Mouse (Mus musculus): ENCODE results near the gene Cfap100. TPM values are rescaled to one million over a fixed set of nuclear protein-coding genes. Genes with fewer than 3 reads are reported as not detected.

The Cfap100 gene
- under 1 TPM; 0.29 to 0.84 TPM for total RNA-seq (2021)
- long read RNA-seq, experiment 1 = 0 reads
- long read RNA-seq, experiment 2 = 0 reads

- peak; percentile 79 for DNase-seq
- intact Hi-C loops (cut with DNase I; ENCODE audit: low total_unique reads) = loop anchor here (2.0 to 10.0 kb wide), 3 partner anchors 60 to 754 kb away; partner anchors contain the start of gene Zxdc
Measured at GRCm38 (mm10) chr6:90428380-90428974, at the start of gene Cfap100. Gene Cfap100, minus strand, starts transcription at chr6:90428797.

DNA sequence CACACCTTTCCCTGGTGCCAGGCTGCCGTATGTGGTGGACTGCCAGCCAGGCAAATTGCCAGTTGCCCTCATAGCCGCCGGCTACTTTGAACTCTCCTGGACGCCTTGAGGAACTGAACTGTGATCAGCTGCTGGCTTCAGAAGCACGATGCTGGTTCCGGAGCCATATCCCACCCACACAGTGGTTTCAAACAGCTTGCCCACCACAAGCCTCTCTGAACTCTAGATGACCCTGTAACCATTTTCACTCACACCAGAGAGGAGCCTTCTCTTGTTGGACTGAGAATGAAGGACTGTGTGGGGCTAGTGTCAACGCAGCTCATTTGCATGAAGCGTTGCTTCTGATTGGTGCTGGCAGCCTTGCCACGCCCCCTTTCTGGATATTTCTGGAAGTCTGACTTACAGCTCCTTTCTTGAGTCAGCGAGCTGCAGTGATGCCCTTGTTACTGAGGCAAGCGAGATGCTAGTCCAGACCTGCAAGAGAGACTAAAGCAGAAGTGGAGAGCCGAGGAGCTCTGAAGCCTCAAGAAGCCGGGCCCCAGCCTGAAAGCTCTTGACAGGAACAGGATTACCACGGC lies 48.4 kb upstream of the Cfap100 start:
- intact Hi-C loops (cut with DNase I; ENCODE audit: low total_unique reads) = no loop called here

GRCm38 (mm10) chr6:90475854-90476212 lies 47.2 kb upstream of the Cfap100 start:
- DNase-seq = no peak
- intact Hi-C loops (cut with DNase I; ENCODE audit: low total_unique reads) = no loop called here

More for the DNA sequence above, 48.4 kb upstream of the Cfap100 start:
- peak; percentile 76 for DNase-seq

DNA sequence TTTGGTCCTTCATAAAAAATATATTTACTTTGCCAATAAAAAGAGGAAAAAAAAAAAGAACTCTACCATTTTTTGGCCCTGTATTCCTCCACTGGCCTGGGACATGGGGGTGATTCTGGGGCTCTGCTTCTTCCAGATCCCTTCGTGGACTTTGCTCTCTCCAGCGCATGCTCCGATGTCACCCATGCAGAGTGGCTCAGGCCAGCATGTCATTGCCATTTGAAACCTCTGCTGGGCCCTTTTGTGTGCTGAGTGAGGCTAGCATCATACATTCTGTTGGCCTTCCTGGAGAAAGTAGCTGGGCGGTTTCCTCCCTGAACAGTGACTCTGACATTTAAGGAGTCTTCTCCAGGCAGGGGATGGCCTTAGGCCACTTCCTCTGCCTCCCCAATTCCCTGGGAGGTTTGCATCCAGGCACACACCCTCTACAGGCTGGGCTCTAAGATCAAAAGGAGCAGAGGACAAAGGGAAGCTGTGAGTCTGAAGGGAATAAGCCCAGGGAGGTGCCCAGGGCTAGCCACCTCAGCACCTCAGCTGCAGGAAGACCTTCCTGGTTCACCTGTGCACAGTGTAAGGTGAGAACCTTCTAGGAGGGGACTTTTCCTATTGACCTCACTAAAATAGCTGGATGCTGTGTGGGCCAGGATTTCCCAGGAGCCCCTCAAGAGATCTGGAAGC lies 46.7 kb upstream of the Cfap100 start:
- intact Hi-C loops (cut with DNase I; ENCODE audit: low total_unique reads) = no loop called here
- no peak for DNase-seq

GRCm38 (mm10) chr6:90474361-90474750 lies 45.8 kb upstream of the Cfap100 start:
- intact Hi-C loops (cut with DNase I; ENCODE audit: low total_unique reads) = no loop called here
- no peak for DNase-seq

DNA sequence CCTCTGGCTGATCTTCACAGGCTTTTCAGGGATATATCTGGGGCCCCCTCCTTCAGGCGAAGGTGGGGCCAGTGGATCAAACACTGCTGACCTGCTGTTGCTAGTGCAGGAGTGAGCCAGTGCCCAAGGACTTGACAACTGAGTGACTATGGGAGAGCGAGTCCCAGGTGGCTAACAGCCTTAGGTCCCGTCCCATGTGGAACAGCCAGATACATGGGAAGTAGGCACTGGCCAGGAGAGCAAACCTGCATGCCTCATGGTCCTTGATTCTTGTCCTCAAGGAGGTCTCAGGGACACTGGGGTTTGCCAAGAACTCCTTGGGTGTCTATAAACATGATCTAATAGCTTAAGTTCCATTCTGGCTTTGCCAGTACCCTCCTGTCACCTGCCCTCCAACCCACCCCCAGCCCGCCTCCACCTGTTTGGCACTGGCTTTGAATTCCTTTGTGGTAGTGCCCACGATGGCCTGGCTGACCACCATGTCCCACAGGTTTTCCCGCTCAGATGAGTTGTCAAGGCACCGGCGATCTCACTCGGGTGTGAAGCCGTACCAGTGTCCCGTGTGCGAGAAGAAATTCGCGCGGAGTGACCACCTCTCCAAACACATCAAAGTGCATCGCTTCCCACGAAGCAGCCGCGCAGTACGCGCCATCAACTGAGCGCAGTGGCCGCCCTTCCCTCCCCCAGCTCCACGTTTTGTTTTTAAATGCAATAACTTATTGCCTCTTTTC lies 45.2 kb upstream of the Cfap100 start:
- DNase-seq = no peak
- intact Hi-C loops (cut with DNase I; ENCODE audit: low total_unique reads) = no loop called here

GRCm38 (mm10) chr6:90472697-90473096 lies 44.1 kb upstream of the Cfap100 start:
- no peak for DNase-seq
- intact Hi-C loops (cut with DNase I; ENCODE audit: low total_unique reads) = no loop called here

DNA sequence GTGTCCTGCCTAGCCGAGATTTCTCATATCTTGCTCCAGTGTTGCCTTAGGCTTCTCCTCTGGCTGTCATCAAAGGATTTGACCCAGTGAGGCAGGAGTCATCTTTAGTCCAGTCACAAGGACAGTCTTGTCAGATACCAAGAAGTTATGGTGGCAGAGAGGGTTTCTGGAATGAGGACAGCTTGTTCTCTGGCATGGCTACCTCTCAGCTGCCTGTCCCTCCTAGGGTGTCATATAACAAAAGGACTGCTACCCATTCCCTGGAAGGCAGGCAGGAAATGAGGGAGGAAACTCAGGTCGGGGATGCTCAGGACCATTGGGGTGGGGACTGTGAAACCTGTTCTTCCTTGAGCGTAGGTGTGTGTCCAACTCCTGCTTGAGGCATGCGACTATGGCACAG lies 43.5 kb upstream of the Cfap100 start:
- intact Hi-C loops (cut with DNase I; ENCODE audit: low total_unique reads) = no loop called here
- DNase-seq = no peak

DNA sequence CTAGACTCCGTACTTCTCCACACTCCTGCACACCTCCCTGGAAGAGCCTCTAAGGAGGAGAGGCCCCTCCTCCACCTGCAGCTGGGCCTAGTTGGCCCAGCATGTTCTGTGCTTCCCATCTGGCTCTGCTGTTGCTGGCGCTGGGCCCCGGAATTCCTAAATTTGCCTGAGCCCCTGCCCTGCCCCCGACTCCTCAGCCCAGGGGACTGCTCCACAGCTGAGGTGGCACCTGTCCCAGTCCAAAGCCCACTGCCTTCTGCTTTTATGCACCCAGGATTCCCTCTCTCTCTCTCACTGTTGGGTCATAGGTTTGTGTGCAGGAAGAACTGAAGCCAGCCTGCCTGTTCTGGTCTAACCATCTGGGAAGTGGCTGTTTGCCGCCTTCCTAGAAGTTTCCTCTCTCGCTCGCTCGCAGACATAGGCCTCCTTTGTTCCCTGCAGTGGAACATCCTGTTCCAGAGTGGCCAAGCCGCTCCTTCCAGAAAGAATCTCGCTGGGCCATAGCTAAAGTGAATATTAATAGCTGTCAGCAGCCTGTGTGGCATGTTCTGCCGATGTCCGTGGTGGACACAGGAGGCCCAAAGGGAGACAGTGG lies 42.4 kb upstream of the Cfap100 start:
- intact Hi-C loops (cut with DNase I; ENCODE audit: low total_unique reads) = no loop called here
- peak; percentile 64 for DNase-seq

- intact Hi-C loops (cut with DNase I; ENCODE audit: low total_unique reads) = no loop called here
- DNase-seq = no peak
Measured at GRCm38 (mm10) chr6:90470255-90470654, 41.7 kb upstream of the Cfap100 start.

DNA sequence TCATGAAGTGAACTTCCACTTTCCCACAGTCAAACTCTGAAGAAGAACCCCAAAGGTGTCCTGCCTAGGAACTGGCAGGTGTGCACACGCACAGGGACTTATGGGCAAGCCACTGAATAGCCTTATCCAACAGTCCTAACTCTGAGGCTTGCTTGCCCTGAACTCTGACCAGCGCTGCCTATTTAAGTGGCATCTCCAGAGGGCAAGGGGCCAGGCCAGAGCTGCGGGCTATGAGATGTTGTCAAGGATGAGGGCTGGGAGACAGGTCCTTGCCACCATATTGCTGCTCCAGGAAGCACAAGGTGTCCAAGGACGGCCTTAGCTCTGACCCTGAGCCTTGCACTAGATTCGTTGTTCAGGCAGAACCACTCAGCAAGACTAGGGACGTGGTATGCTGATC lies 40.4 kb upstream of the Cfap100 start:
- no peak for DNase-seq
- intact Hi-C loops (cut with DNase I; ENCODE audit: low total_unique reads) = no loop called here

- no peak for DNase-seq
- intact Hi-C loops (cut with DNase I; ENCODE audit: low total_unique reads) = no loop called here
Measured at GRCm38 (mm10) chr6:90468216-90468615, 39.6 kb upstream of the Cfap100 start.

DNA sequence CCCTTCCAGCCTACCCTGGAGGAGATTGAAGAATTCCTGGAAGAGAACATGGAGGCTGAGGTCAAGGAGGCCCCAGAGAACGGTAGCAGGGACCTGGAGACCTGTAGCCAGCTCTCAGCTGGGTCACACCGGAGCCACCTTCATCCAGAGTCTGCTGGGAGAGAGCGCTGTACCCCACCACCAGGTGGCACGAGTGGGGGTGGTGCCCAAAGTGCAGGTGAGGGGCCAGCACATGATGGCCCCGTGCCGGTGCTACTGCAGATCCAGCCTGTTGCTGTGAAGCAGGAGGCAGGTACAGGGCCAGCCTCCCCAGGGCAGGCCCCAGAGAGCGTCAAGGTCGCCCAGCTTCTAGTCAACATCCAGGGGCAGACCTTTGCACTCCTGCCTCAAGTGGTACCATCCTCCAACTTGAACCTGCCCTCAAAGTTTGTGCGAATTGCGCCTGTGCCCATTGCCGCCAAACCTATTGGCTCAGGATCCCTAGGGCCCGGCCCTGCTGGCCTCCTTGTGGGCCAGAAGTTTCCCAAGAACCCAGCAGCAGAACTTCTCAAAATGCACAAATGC lies 38.3 kb upstream of the Cfap100 start:
- no peak for DNase-seq
- intact Hi-C loops (cut with DNase I; ENCODE audit: low total_unique reads) = no loop called here

GRCm38 (mm10) chr6:90466079-90466478 lies 37.5 kb upstream of the Cfap100 start:
- peak; percentile 59 for DNase-seq

DNA sequence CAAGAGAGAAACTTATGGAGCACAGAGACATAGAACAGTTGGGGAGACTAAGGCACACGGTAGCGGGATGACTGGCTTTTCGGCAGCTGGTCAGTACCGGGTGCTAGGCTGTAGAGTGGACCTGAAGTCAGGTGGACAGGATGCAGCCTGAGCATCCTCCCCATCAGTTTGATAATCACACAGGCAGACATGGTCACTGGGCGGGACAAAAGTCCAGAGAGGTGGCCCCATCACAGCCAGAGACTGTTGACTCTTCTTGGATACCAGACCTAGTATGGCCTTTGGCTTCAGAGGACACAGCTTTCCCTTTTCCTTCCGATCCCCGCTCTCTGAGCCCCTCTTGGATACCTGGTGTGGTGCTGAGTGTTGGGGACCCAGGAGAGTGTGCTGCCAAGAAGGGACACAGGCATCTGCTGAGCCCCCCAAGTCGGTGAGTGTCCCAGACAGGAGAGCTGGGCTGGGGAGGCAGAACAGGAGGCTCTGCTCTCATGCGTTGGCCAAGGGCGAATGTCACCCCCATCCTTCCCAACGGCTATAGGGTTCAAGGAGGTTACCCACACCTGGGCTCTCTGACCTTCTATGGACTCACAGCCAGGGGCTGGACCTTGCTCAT lies 36.5 kb upstream of the Cfap100 start:
- intact Hi-C loops (cut with DNase I; ENCODE audit: low total_unique reads) = no loop called here
- no peak for DNase-seq

More at GRCm38 (mm10) chr6:90466079-90466478, 37.5 kb upstream of the Cfap100 start:
- intact Hi-C loops (cut with DNase I; ENCODE audit: low total_unique reads) = no loop called here

DNA sequence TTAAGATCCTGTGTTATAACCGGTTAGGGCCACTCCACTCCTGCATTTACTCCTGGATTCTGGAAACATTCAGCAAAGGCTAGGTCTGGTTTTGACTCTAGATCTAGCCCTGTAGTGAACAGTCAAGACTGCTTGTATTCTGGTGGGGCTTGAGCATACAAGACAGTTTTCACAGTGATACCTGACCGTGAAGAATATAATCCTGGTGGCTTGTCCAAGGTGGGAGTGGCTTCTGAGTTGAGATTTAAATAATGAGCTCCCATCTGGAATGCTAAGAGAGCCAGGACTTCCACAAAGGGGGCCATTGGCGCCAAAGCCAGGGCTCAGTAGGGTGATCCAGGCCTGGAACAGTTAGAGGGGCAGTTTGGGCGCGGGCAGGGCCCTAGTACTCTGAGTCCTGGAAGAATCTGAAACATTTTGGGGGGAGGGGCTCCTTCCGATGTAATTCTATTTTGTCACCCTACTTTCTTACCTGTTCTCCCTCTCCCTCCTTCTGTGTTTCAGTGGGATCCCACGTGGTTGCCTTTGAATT lies 35.4 kb upstream of the Cfap100 start:
- intact Hi-C loops (cut with DNase I; ENCODE audit: low total_unique reads) = no loop called here
- no peak for DNase-seq

- DNase-seq = peak; percentile 95
- intact Hi-C loops (cut with DNase I; ENCODE audit: low total_unique reads) = no loop called here
Measured at GRCm38 (mm10) chr6:90463228-90463862, 34.7 kb upstream of the Cfap100 start.

- intact Hi-C loops (cut with DNase I; ENCODE audit: low total_unique reads) = no loop called here
- no peak for DNase-seq
Measured at GRCm38 (mm10) chr6:90462841-90463227, 34.2 kb upstream of the Cfap100 start.
